Mouse (Mus musculus) kidney, postnatal 14 days (tissue): ENCODE results near the gene Desi1.
A peak's percentile ranks its signal among the peaks of the same experiment; 100 is the strongest.

Experiments used
- DNase-seq: peaks from one replicate; pipeline ENCODE4 v3.0.0; 2022; ENCODE audit warnings: mixed read lengths

The Desi1 gene

GRCm38 (mm10) chr15:82033762-82034161 is at the start of gene Desi1:
TSS of gene Desi1 (minus strand) at chr15:82033862.
- DNase-seq, result no peak

GRCm38 (mm10) chr15:82081161-82081560 is 47.5 kb upstream of the Desi1 start:
- DNase-seq, result peak; percentile 11

GRCm38 (mm10) chr15:82079883-82080282 is 46.2 kb upstream of the Desi1 start:
- no peak for DNase-seq

GRCm38 (mm10) chr15:82073490-82073889 is 39.8 kb upstream of the Desi1 start:
- DNase-seq, result no peak

- no peak for DNase-seq
Measured at GRCm38 (mm10) chr15:82071816-82072469, 38.3 kb upstream of the Desi1 start.

GRCm38 (mm10) chr15:82069898-82070297 is 36.2 kb upstream of the Desi1 start, which contains the start of gene Mei1:
TSS of gene Mei1 (plus strand) at chr15:82069996.
- DNase-seq, result no peak

- DNase-seq, result peak; percentile 85
Measured at GRCm38 (mm10) chr15:82065511-82065910, 31.8 kb upstream of the Desi1 start.

GRCm38 (mm10) chr15:82063909-82064308 is 30.2 kb upstream of the Desi1 start:
- no peak for DNase-seq

- DNase-seq, result no peak
Measured at GRCm38 (mm10) chr15:82058719-82059201, 25.1 kb upstream of the Desi1 start, which contains the start of gene 4930407I10Rik. TSS of gene 4930407I10Rik (plus strand) at chr15:82059151.

GRCm38 (mm10) chr15:82052544-82052943 is 18.9 kb upstream of the Desi1 start:
- no peak for DNase-seq

- peak; percentile 94 for DNase-seq
Measured at GRCm38 (mm10) chr15:82047080-82047883, 13.6 kb upstream of the Desi1 start, which contains the start of gene Snu13. TSS of gene Snu13 (minus strand) at chr15:82047598.

- DNase-seq, result peak; percentile 26
Measured at GRCm38 (mm10) chr15:82046246-82046891, 12.7 kb upstream of the Desi1 start.

- peak; percentile 17 for DNase-seq
Measured at GRCm38 (mm10) chr15:82044166-82044784, 10.6 kb upstream of the Desi1 start.

GRCm38 (mm10) chr15:82040650-82041049 is 7.0 kb upstream of the Desi1 start:
- DNase-seq, result peak; percentile 60

- peak; percentile 32 for DNase-seq
Measured at GRCm38 (mm10) chr15:82035904-82036689, 2.4 kb upstream of the Desi1 start.

GRCm38 (mm10) chr15:82032386-82032785 is 1.3 kb downstream of the Desi1 start:
- DNase-seq, result no peak

GRCm38 (mm10) chr15:82027726-82028125 is 5.9 kb downstream of the Desi1 start:
- no peak for DNase-seq

- DNase-seq, result no peak
Measured at GRCm38 (mm10) chr15:82027276-82027675, 6.4 kb downstream of the Desi1 start.

- DNase-seq, result no peak
Measured at GRCm38 (mm10) chr15:82023965-82024635, 9.6 kb downstream of the Desi1 start.

GRCm38 (mm10) chr15:82022535-82023088 is 11.1 kb downstream of the Desi1 start:
- peak; percentile 14 for DNase-seq

- DNase-seq, result no peak
Measured at GRCm38 (mm10) chr15:82019288-82019687, 14.4 kb downstream of the Desi1 start.
